Comparison of ENCODE assay signal across 9 mouse cellular contexts in genomic region chr11:98580301-98581121, GRCm38 (mm10). TPM values are rescaled to one million over a fixed set of nuclear protein-coding genes. Genes with fewer than 3 reads are reported as not detected.
A peak's percentile ranks its signal among the peaks of the same experiment; 100 is the strongest.
DNase-seq lines count a peak whose midpoint lies in the region; ATAC-seq and TF ChIP-seq lines count a peak whose summit lies in the region.
"Had no signal": no experiment of that assay in that cellular context is flagged by ENCODE, and none has a peak within 500 bp of the region (broad histone marks: within the 10 kb centered on the region; RNA-seq: fewer than 3 reads in every experiment).

No protein-coding gene starts in this region.

- WGBS in heart, embryonic 15.5 days = 40% methylated on average over 16 of the region's 16 CpGs

- H3K4me1 ChIP-seq in heart, embryonic 15.5 days (replicated peaks) = peaks cover 49% of the 10 kb centered on the region
- H3K4me1 ChIP-seq in MEL (ENCODE audit: control insufficient read depth in 1 of 2, insufficient read depth in 2 of 2, low read length in 2 of 2) = peaks cover 33 to 58% of the 10 kb centered on the region in 2 experiments

- TF ChIP-seq CTCF in MEL (IDR thresholded peaks at IDR 0.05 in 2 of 3, conservative IDR thresholded peaks at IDR 0.05 in 1 of 3; ENCODE audit: control insufficient read depth in 1 of 3, insufficient read depth in 1 of 3, low read depth in 2 of 3, low read length in 3 of 3, poor library complexity in 1 of 3, severe bottlenecking in 1 of 3) = no peak

- peak overlapping the region; percentile 50 for H3K27ac ChIP-seq in heart, embryonic 15.5 days
- peak overlapping the region; percentile 99 for H3K27ac ChIP-seq in MEL (ENCODE audit: control insufficient read depth, low read depth, low read length)

- H3K4me2 ChIP-seq in heart, embryonic 15.5 days = no peak overlapping the region

- peak; percentile 47; the same call in 1 of the 2 replicates for ATAC-seq in heart, embryonic 15.5 days (replicated peaks; ENCODE audit: insufficient number of reproducible peaks, insufficient read depth, low FRiP score, low read depth)
- ATAC-seq in erythroid progenitor cell, adult 5-6 weeks (replicated peaks; ENCODE audit: low FRiP score, poor library complexity, severe bottlenecking) = peak; percentile 62
- peak; percentile 47 for ATAC-seq in megakaryocyte progenitor cell, adult 5-6 weeks (replicated peaks; ENCODE audit: poor library complexity)
- ATAC-seq: forebrain, embryonic 16.5 days had no signal

- H3K79me2 ChIP-seq in MEL (ENCODE audit: control insufficient read depth, insufficient read depth, low read length, poor library complexity) = peaks cover 15% of the 10 kb centered on the region

- intact Hi-C loops in left cerebral cortex, postnatal 14 days (cut with DNase I) = no loop called here

- no peak overlapping the region for H3K9ac ChIP-seq in heart, embryonic 15.5 days
- peak overlapping the region; percentile 70 for H3K9ac ChIP-seq in MEL (ENCODE audit: control insufficient read depth, low read depth, low read length, poor library complexity, severe bottlenecking)

- TF ChIP-seq RAD21 in MEL (IDR thresholded peaks at IDR 0.05; ENCODE audit: low read depth, low read length) = no peak

- no peaks in the 10 kb centered on the region for H3K9me3 ChIP-seq in heart, embryonic 15.5 days (replicated peaks)
- no peaks in the 10 kb centered on the region for H3K9me3 ChIP-seq in MEL (replicated peaks; ENCODE audit: insufficient read depth, low read length)

- no peak for DNase-seq in heart, postnatal 4 days
- DNase-seq in MEL (ENCODE audit: low read depth, low spot score) = peak; percentile 91
- no peak for DNase-seq in frontal cortex, postnatal 14 days (ENCODE audit: low spot score in 2 of 2)
- DNase-seq in left cerebral cortex, adult 8-10 months (ENCODE audit: low spot score in 2 of 2) = no peak
- no peak for DNase-seq in left cerebral cortex, postnatal 14 days (ENCODE audit: low spot score in 2 of 2)

- peak in 1 of 2 experiments; percentile 38; a peak in 1 of 4 replicates for TF ChIP-seq POLR2A in MEL (IDR thresholded peaks at IDR 0.05; ENCODE audit: control insufficient read depth in 1 of 2, insufficient read depth in 1 of 2, low read depth in 1 of 2, low read length in 2 of 2, poor library complexity in 1 of 2)

- peak; percentile 70 to 89 for TF ChIP-seq EP300 in MEL (IDR thresholded peaks at IDR 0.05; ENCODE audit: low read depth in 1 of 2, low read length in 2 of 2)

- no peaks in the 10 kb centered on the region for H3K27me3 ChIP-seq in heart, embryonic 15.5 days
- no peaks in the 10 kb centered on the region for H3K27me3 ChIP-seq in MEL (ENCODE audit: control insufficient read depth in 1 of 2, insufficient read depth in 2 of 2, low read length in 2 of 2)

- H3K4me3 ChIP-seq in heart, embryonic 15.5 days = no peak overlapping the region
- H3K4me3 ChIP-seq in MEL (ENCODE audit: control insufficient read depth in 1 of 2, insufficient read depth in 1 of 2, low read depth in 2 of 2, low read length in 2 of 2) = peak overlapping the region in 1 of 2 experiments; percentile 17; a peak in 1 of 4 replicates

- peaks cover 15% of the 10 kb centered on the region for H3K36me3 ChIP-seq in heart, embryonic 15.5 days
- peaks cover 2 to 50% of the 10 kb centered on the region in 2 experiments; a peak in 3 of 4 replicates for H3K36me3 ChIP-seq in MEL (ENCODE audit: control insufficient read depth in 1 of 2, insufficient read depth in 2 of 2, low read length in 2 of 2)

TF ChIP-seq in MEL, 35 proteins besides CTCF, POLR2A, EP300 and RAD21 (continues in another document):
- no peak for TF ChIP-seq HCFC1 (IDR thresholded peaks at IDR 0.05; ENCODE audit: low read depth, low read length)
- TF ChIP-seq NRF1 (IDR thresholded peaks at IDR 0.05; ENCODE audit: insufficient read depth, low read depth, low read length, poor library complexity, severe bottlenecking) = no peak
- TF ChIP-seq TBP (IDR thresholded peaks at IDR 0.05; ENCODE audit: low read depth, low read length) = 0 out of 2 replicates have a peak, but pooled peaks have one; percentile 37
- TF ChIP-seq SMC3 (IDR thresholded peaks at IDR 0.05; ENCODE audit: low read depth, low read length) = 0 out of 2 replicates have a peak, but pooled peaks have one; percentile 1
- TF ChIP-seq NELFE (IDR thresholded peaks at IDR 0.05; ENCODE audit: low read depth, low read length) = no peak
- peak; percentile 85 for TF ChIP-seq TAL1 (IDR thresholded peaks at IDR 0.05; ENCODE audit: low read length)
- TF ChIP-seq BHLHE40 (IDR thresholded peaks at IDR 0.05; ENCODE audit: borderline replicate concordance, low read depth, low read length) = peak; percentile 87
- peak; percentile 10; the same call in 1 of the 2 replicates for TF ChIP-seq MEF2A (IDR thresholded peaks at IDR 0.05; ENCODE audit: extremely low read depth, insufficient replicate concordance, low read depth, low read length, poor library complexity, severe bottlenecking)
- TF ChIP-seq USF1 (IDR thresholded peaks at IDR 0.05; ENCODE audit: low read depth, low read length) = no peak
- TF ChIP-seq POLR2AphosphoS2 (IDR thresholded peaks at IDR 0.05; ENCODE audit: low read length) = peak; percentile 63

RNA-seq across cellular contexts. Expression of gene Ormdl3, which starts 6.7 kb away (rescaled TPM):
- polyA plus RNA-seq in heart, embryonic 15.5 days (2015; fragmentation: Nextera tagmentation; extraction: Ambion mirVana) = 55.6 and 68.0 TPM in 2 replicates
- 10 to 100 TPM; 36.5 to 41.5 TPM for total RNA-seq in heart, postnatal 4 days (2021)
- 60.3 and 93.7 TPM in 2 replicates for total RNA-seq in MEL (2012; rRNA removed)
- polyA plus RNA-seq in MEL (2012; ENCODE audit: insufficient read depth in 1 of 2, insufficient read length in 2 of 2, low read depth in 1 of 2, low replicate concordance in 2 of 2, missing spikeins in 1 of 2) = 10 to 100 TPM in 1 of 2 experiments, not detected in 1; 52.7 TPM
- total RNA-seq in erythroid progenitor cell, adult 5-6 weeks (2015; ENCODE audit: low replicate concordance) = 54.5 and 58.4 TPM in 2 replicates
- 68.6 and 79.1 TPM in 2 replicates for total RNA-seq in erythroid progenitor cell, adult 5-6 weeks (2017; ENCODE audit: low replicate concordance)
- 5.5 and 7.7 TPM in 2 replicates for total RNA-seq in megakaryocyte progenitor cell, adult 5-6 weeks (2015)
- 7.2 and 10.6 TPM in 2 replicates for total RNA-seq in megakaryocyte progenitor cell, adult 5-6 weeks (2017)
- 10 to 100 TPM; 43.6 to 47.0 (median 45.1) TPM for total RNA-seq in left cerebral cortex, adult 8-10 months (2022)
- 10 to 100 TPM; 44.6 to 49.4 TPM for total RNA-seq in left cerebral cortex, postnatal 14 days (2021)

RNA-seq across cellular contexts. Expression of gene Lrrc3c, which starts 17.6 kb away (rescaled TPM):
- polyA plus RNA-seq in heart, embryonic 15.5 days (2015; fragmentation: Nextera tagmentation; extraction: Ambion mirVana) = not detected in 2 replicates
- not detected for total RNA-seq in heart, postnatal 4 days (2021)
- not detected in 2 replicates for total RNA-seq in MEL (2012; rRNA removed)
- polyA plus RNA-seq in MEL (2012; ENCODE audit: insufficient read depth in 1 of 2, insufficient read length in 2 of 2, low read depth in 1 of 2, low replicate concordance in 2 of 2, missing spikeins in 1 of 2) = not detected
- total RNA-seq in erythroid progenitor cell, adult 5-6 weeks (2015; ENCODE audit: low replicate concordance) = not detected in 2 replicates
- not detected in 2 replicates for total RNA-seq in erythroid progenitor cell, adult 5-6 weeks (2017; ENCODE audit: low replicate concordance)
- not detected in 2 replicates for total RNA-seq in megakaryocyte progenitor cell, adult 5-6 weeks (2015)
- total RNA-seq in megakaryocyte progenitor cell, adult 5-6 weeks (2017) = not detected in 2 replicates
- not detected for total RNA-seq in left cerebral cortex, adult 8-10 months (2022)
- not detected for total RNA-seq in left cerebral cortex, postnatal 14 days (2021)
- polyA plus RNA-seq: forebrain, embryonic 16.5 days had no signal

RNA-seq across cellular contexts. Expression of gene Zpbp2, which starts 29.6 kb away (rescaled TPM):
- polyA plus RNA-seq in heart, embryonic 15.5 days (2015; fragmentation: Nextera tagmentation; extraction: Ambion mirVana) = 0.11 and 0.43 TPM in 2 replicates
- under 1 TPM in 1 of 2 experiments, not detected in 1; 0.17 TPM for total RNA-seq in heart, postnatal 4 days (2021)
- total RNA-seq in MEL (2012; rRNA removed) = 0.12 and 0.42 TPM in 2 replicates
- polyA plus RNA-seq in MEL (2012; ENCODE audit: insufficient read depth in 1 of 2, insufficient read length in 2 of 2, low read depth in 1 of 2, low replicate concordance in 2 of 2, missing spikeins in 1 of 2) = under 1 TPM in 1 of 2 experiments, not detected in 1; 0.58 TPM
- 7.5 and 8.3 TPM in 2 replicates for total RNA-seq in erythroid progenitor cell, adult 5-6 weeks (2015; ENCODE audit: low replicate concordance)
- 3.1 and 13.2 TPM in 2 replicates for total RNA-seq in erythroid progenitor cell, adult 5-6 weeks (2017; ENCODE audit: low replicate concordance)
- total RNA-seq in megakaryocyte progenitor cell, adult 5-6 weeks (2015) = 0.17 TPM in 1 of 2 replicates, not detected in the other
- total RNA-seq in megakaryocyte progenitor cell, adult 5-6 weeks (2017) = 0.10 TPM in 1 of 2 replicates, not detected in the other
- not detected for total RNA-seq in left cerebral cortex, adult 8-10 months (2022)
- total RNA-seq in left cerebral cortex, postnatal 14 days (2021) = not detected
- polyA plus RNA-seq: forebrain, embryonic 16.5 days had no signal

RNA-seq across cellular contexts. Expression of gene Ikzf3, which starts 34.7 kb away (rescaled TPM):
- 0.05 and 0.70 TPM in 2 replicates for polyA plus RNA-seq in heart, embryonic 15.5 days (2015; fragmentation: Nextera tagmentation; extraction: Ambion mirVana)
- total RNA-seq in heart, postnatal 4 days (2021) = under 1 TPM; 0.67 to 0.72 TPM
- 0.12 TPM in 1 of 2 replicates, not detected in the other for total RNA-seq in MEL (2012; rRNA removed)
- polyA plus RNA-seq in MEL (2012; ENCODE audit: insufficient read depth in 1 of 2, insufficient read length in 2 of 2, low read depth in 1 of 2, low replicate concordance in 2 of 2, missing spikeins in 1 of 2) = not detected
- total RNA-seq in erythroid progenitor cell, adult 5-6 weeks (2015; ENCODE audit: low replicate concordance) = 19.5 and 21.0 TPM in 2 replicates
- 5.4 and 6.7 TPM in 2 replicates for total RNA-seq in erythroid progenitor cell, adult 5-6 weeks (2017; ENCODE audit: low replicate concordance)
- total RNA-seq in megakaryocyte progenitor cell, adult 5-6 weeks (2015) = 1.2 TPM in 2 replicates
- 0.17 and 0.44 TPM in 2 replicates for total RNA-seq in megakaryocyte progenitor cell, adult 5-6 weeks (2017)
- total RNA-seq in left cerebral cortex, adult 8-10 months (2022) = under 1 TPM; 0.23 to 0.76 (median 0.52) TPM
- total RNA-seq in left cerebral cortex, postnatal 14 days (2021) = under 1 TPM; 0.21 to 0.62 TPM
- polyA plus RNA-seq: forebrain, embryonic 16.5 days had no signal

RNA-seq across cellular contexts. Expression of gene Gm12355, which starts 45.0 kb away (rescaled TPM):
- polyA plus RNA-seq in heart, embryonic 15.5 days (2015; fragmentation: Nextera tagmentation; extraction: Ambion mirVana) = 0.14 and 0.96 TPM in 2 replicates
- total RNA-seq in heart, postnatal 4 days (2021) = 10 to 100 TPM; 29.2 to 29.5 TPM
- 2.1 and 3.4 TPM in 2 replicates for total RNA-seq in MEL (2012; rRNA removed)
- under 1 TPM in 1 of 2 experiments, not detected in 1; 0.58 TPM for polyA plus RNA-seq in MEL (2012; ENCODE audit: insufficient read depth in 1 of 2, insufficient read length in 2 of 2, low read depth in 1 of 2, low replicate concordance in 2 of 2, missing spikeins in 1 of 2)
- 5.4 TPM in 1 of 2 replicates, not detected in the other for total RNA-seq in erythroid progenitor cell, adult 5-6 weeks (2015; ENCODE audit: low replicate concordance)
- total RNA-seq in erythroid progenitor cell, adult 5-6 weeks (2017; ENCODE audit: low replicate concordance) = 1.1 and 3.9 TPM in 2 replicates
- 9.7 and 12.5 TPM in 2 replicates for total RNA-seq in megakaryocyte progenitor cell, adult 5-6 weeks (2015)
- 3.2 and 5.2 TPM in 2 replicates for total RNA-seq in megakaryocyte progenitor cell, adult 5-6 weeks (2017)
- 10 to 100 TPM; 11.8 to 14.5 (median 13.1) TPM for total RNA-seq in left cerebral cortex, adult 8-10 months (2022)
- 10 to 100 TPM; 10.3 to 12.7 TPM for total RNA-seq in left cerebral cortex, postnatal 14 days (2021)
